Mouse (Mus musculus) midbrain, embryonic 14.5 days (tissue): ENCODE measurements at regions not wholly inside any gene's neighbourhood (a gene's known extent, or its start where the extent isn't known, plus 50 kb on each side); places are given as distances from the start of the nearest gene placed in this dataset.

Source experiments
- ATAC-seq: fragments of 200-750 bp; cut with Nextera tagmentation; 2 replicates; pipeline ENCODE4 v1.8.0; 2017; ENCODE audit warnings: moderate number of reproducible peaks, moderate library complexity; ENCODE audit not compliant: low FRiP score, low TSS enrichment
- DNase-seq: peaks from one replicate; pipeline ENCODE4 v3.0.0-alpha.2; 2015
- H3K27ac ChIP-seq: fragments of 300-500 bp; sonication (generic); replicated peaks from 2 replicates; pipeline ENCODE4 v1.5.1; 2014; ENCODE audit warnings: mild to moderate bottlenecking, low read depth, low read length, moderate library complexity
- H3K27me3 ChIP-seq: fragments of 300-500 bp; sonication (generic); 2 replicates; pipeline ENCODE4 v1.6.1; 2014; ENCODE audit warnings: low read length, control low read depth, mixed read lengths; ENCODE audit not compliant: control insufficient read depth, insufficient read depth
- H3K36me3 ChIP-seq: fragments of 300-500 bp; sonication (generic); 2 replicates; pipeline ENCODE4 v1.6.1; 2014; ENCODE audit warnings: low read length, control low read depth; ENCODE audit not compliant: control insufficient read depth, insufficient read depth
- H3K4me1 ChIP-seq: fragments of 300-500 bp; sonication (generic); 2 replicates; pipeline ENCODE4 v1.6.1; 2014; ENCODE audit warnings: mild to moderate bottlenecking, antibody characterized with exemption, low read length, control low read depth; ENCODE audit not compliant: control insufficient read depth, insufficient read depth
- H3K4me2 ChIP-seq: fragments of 300-500 bp; sonication (generic); 2 replicates; pipeline ENCODE4 v1.6.1; 2014; ENCODE audit warnings: mild to moderate bottlenecking, low read length, moderate library complexity
- H3K4me3 ChIP-seq: fragments of 300-500 bp; sonication (generic); replicated peaks from 2 replicates; pipeline ENCODE4 v1.5.1; 2014; ENCODE audit warnings: low read depth, low read length
- H3K9ac ChIP-seq: fragments of 300-500 bp; sonication (generic); replicated peaks from 2 replicates; pipeline ENCODE4 v1.6.1; 2014; ENCODE audit warnings: mild to moderate bottlenecking, low read length, moderate library complexity
- H3K9me3 ChIP-seq: fragments of 300-500 bp; sonication (generic); 2 replicates; pipeline ENCODE4 v1.6.1; 2016; ENCODE audit warnings: low read length, control low read depth, mixed read lengths; ENCODE audit not compliant: control insufficient read depth
- WGBS: fragments of 180-500 bp; shearing (Covaris S2); extraction: QIAGEN DNeasy Blood & Tissue Kit; methylation state at CpG from one replicate; pipeline ENCODE4 v1.1.7; 2014; 5-methylcytosine and 5-hydroxymethylcytosine counted together

GRCm38 (mm10) chr4:22098605-22099004 is 167.5 kb downstream of the Faxc start:
- no peak overlapping the region for H3K4me2 ChIP-seq
- DNase-seq (no peak), ATAC-seq (no peak)
- no peak overlapping the region for H3K4me3 ChIP-seq
- H3K4me1 ChIP-seq: peaks cover 44% of the 10 kb centered on the region
- 93% methylated on average over 9 of the region's 9 CpGs for WGBS
- no peak overlapping the region for H3K27ac ChIP-seq
- H3K36me3 ChIP-seq: no peaks in the 10 kb centered on the region
- H3K27me3 ChIP-seq: no peaks in the 10 kb centered on the region
- no peak overlapping the region for H3K9ac ChIP-seq
- H3K9me3 ChIP-seq: no peaks in the 10 kb centered on the region

- peaks cover 23% of the 10 kb centered on the region for H3K4me1 ChIP-seq
- no peak overlapping the region for H3K4me2 ChIP-seq
- H3K9ac ChIP-seq: no peak overlapping the region
- H3K4me3 ChIP-seq: no peak overlapping the region
- peak overlapping the region; percentile 43 for H3K27ac ChIP-seq
- DNase-seq (peak; percentile 71), ATAC-seq (peak; percentile 79)
- no peaks in the 10 kb centered on the region for H3K27me3 ChIP-seq
- H3K36me3 ChIP-seq: no peaks in the 10 kb centered on the region
- 35% methylated on average over 5 of the region's 5 CpGs for WGBS
- no peaks in the 10 kb centered on the region for H3K9me3 ChIP-seq
Observed at GRCm38 (mm10) chr4:22102478-22102877, 171.3 kb downstream of the Faxc start.

GRCm38 (mm10) chr4:22103001-22103587 is 172.0 kb downstream of the Faxc start:
- peak; percentile 78; the same call in 1 of the 2 replicates for ATAC-seq
- peak overlapping the region; percentile 70 for H3K27ac ChIP-seq
- no peaks in the 10 kb centered on the region for H3K27me3 ChIP-seq
- no peaks in the 10 kb centered on the region for H3K36me3 ChIP-seq
- peaks cover 23% of the 10 kb centered on the region for H3K4me1 ChIP-seq
- no peaks in the 10 kb centered on the region for H3K9me3 ChIP-seq
- 31% methylated on average over 8 of the region's 8 CpGs for WGBS
- no peak overlapping the region for H3K4me3 ChIP-seq
- peak; percentile 62 for DNase-seq
- no peak overlapping the region for H3K4me2 ChIP-seq
- no peak overlapping the region for H3K9ac ChIP-seq

- no peak overlapping the region for H3K4me3 ChIP-seq
- no peaks in the 10 kb centered on the region for H3K36me3 ChIP-seq
- H3K9me3 ChIP-seq: no peaks in the 10 kb centered on the region
- H3K4me2 ChIP-seq: no peak overlapping the region
- no peak for DNase-seq
- no peak overlapping the region for H3K9ac ChIP-seq
- H3K27ac ChIP-seq: no peak overlapping the region
- WGBS: 82% methylated on average over 9 of the region's 9 CpGs
- H3K27me3 ChIP-seq: no peaks in the 10 kb centered on the region
- H3K4me1 ChIP-seq: peaks cover 35% of the 10 kb centered on the region
- ATAC-seq: no peak
Observed at GRCm38 (mm10) chr4:22106883-22107282, 175.8 kb downstream of the Faxc start.

GRCm38 (mm10) chr4:22109410-22109809 is 178.3 kb downstream of the Faxc start:
- H3K9ac ChIP-seq: no peak overlapping the region
- H3K4me3 ChIP-seq: no peak overlapping the region
- H3K4me1 ChIP-seq: peaks cover 26% of the 10 kb centered on the region
- peak; percentile 11; the same call in 1 of the 2 replicates for ATAC-seq
- WGBS: 10% methylated on average over 6 of the region's 6 CpGs
- no peak overlapping the region for H3K4me2 ChIP-seq
- no peaks in the 10 kb centered on the region for H3K9me3 ChIP-seq
- no peak overlapping the region for H3K27ac ChIP-seq
- no peaks in the 10 kb centered on the region for H3K36me3 ChIP-seq
- no peaks in the 10 kb centered on the region for H3K27me3 ChIP-seq
- DNase-seq: no peak

GRCm38 (mm10) chr4:22110400-22110799 is 179.3 kb downstream of the Faxc start:
- Histone ChIP-seq H3K36me3 (no peaks in the 10 kb centered on the region), H3K4me2 (0 out of 2 replicates have a peak overlapping the region, but pooled peaks have one; percentile 22), H3K27ac (0 out of 2 replicates have a peak overlapping the region, but pooled peaks have one; percentile 26), H3K4me3 (no peak overlapping the region), H3K4me1 (peaks cover 26% of the 10 kb centered on the region), H3K9me3 (no peaks in the 10 kb centered on the region), H3K9ac (no peak overlapping the region), H3K27me3 (no peaks in the 10 kb centered on the region)
- 20% methylated on average over 8 of the region's 8 CpGs for WGBS
- ATAC-seq: no peak
- no peak for DNase-seq

- no peak overlapping the region for H3K4me3 ChIP-seq
- DNase-seq: peak; percentile 56
- 0 out of 2 replicates have a peak, but pooled peaks have one; percentile 31 for ATAC-seq
- no peak overlapping the region for H3K27ac ChIP-seq
- no peak overlapping the region for H3K9ac ChIP-seq
- 37% methylated on average over 5 of the region's 5 CpGs for WGBS
- H3K9me3 ChIP-seq: no peaks in the 10 kb centered on the region
- H3K4me2 ChIP-seq: 0 out of 2 replicates have a peak overlapping the region, but pooled peaks have one; percentile 8
- no peaks in the 10 kb centered on the region for H3K36me3 ChIP-seq
- no peaks in the 10 kb centered on the region for H3K27me3 ChIP-seq
- H3K4me1 ChIP-seq: peaks cover 26% of the 10 kb centered on the region
Observed at GRCm38 (mm10) chr4:22112209-22112608, 181.1 kb downstream of the Faxc start.

GRCm38 (mm10) chr4:22114451-22114850 is 183.3 kb downstream of the Faxc start:
- DNase-seq (no peak), ATAC-seq (no peak)
- H3K9me3 ChIP-seq: no peaks in the 10 kb centered on the region
- H3K9ac ChIP-seq: no peak overlapping the region
- peaks cover 22% of the 10 kb centered on the region for H3K4me1 ChIP-seq
- H3K4me2 ChIP-seq: no peak overlapping the region
- H3K27ac ChIP-seq: no peak overlapping the region
- no peaks in the 10 kb centered on the region for H3K27me3 ChIP-seq
- H3K36me3 ChIP-seq: no peaks in the 10 kb centered on the region
- no peak overlapping the region for H3K4me3 ChIP-seq

GRCm38 (mm10) chr4:22119877-22120276 is 188.7 kb downstream of the Faxc start:
- no peak overlapping the region for H3K4me3 ChIP-seq
- H3K9me3 ChIP-seq: no peaks in the 10 kb centered on the region
- no peak overlapping the region for H3K4me2 ChIP-seq
- H3K27ac ChIP-seq: no peak overlapping the region
- DNase-seq (no peak), ATAC-seq (no peak)
- H3K27me3 ChIP-seq: no peaks in the 10 kb centered on the region
- H3K36me3 ChIP-seq: no peaks in the 10 kb centered on the region
- WGBS: 72% methylated on average over 3 of the region's 3 CpGs
- H3K9ac ChIP-seq: no peak overlapping the region
- H3K4me1 ChIP-seq: no peaks in the 10 kb centered on the region
